Mouse (Mus musculus) lung, postnatal 0 days (tissue): ENCODE data around the gene Tmco1. TPM values are rescaled to one million over a fixed set of nuclear protein-coding genes. Genes with fewer than 3 reads are reported as not detected.

ENCODE experiments used
- ATAC-seq: fragments of 200-750 bp; cut with Nextera tagmentation; 2 replicates; pipeline ENCODE4 v1.8.0; 2017; ENCODE audit warnings: moderate library complexity
- DNase-seq: peaks from one replicate; pipeline ENCODE4 v3.0.0-alpha.2; 2016; ENCODE audit warnings: low spot score
- H3K27ac ChIP-seq: fragments of 300-500 bp; sonication (generic); 2 replicates; pipeline ENCODE4 v1.5.1; 2014; ENCODE audit warnings: antibody characterized with exemption, mild to moderate bottlenecking, low read length, mixed read lengths
- H3K27me3 ChIP-seq: fragments of 300-500 bp; sonication (generic); replicated peaks from 2 replicates; pipeline ENCODE4 v1.6.1; 2014; ENCODE audit warnings: low read length, mixed read lengths; ENCODE audit not compliant: insufficient read depth
- H3K36me3 ChIP-seq: fragments of 300-500 bp; sonication (generic); 2 replicates; pipeline ENCODE4 v1.6.1; 2014; ENCODE audit warnings: low read length, mixed read lengths; ENCODE audit not compliant: insufficient read depth
- H3K4me1 ChIP-seq: fragments of 300-500 bp; sonication (generic); 2 replicates; pipeline ENCODE4 v1.6.1; 2014; ENCODE audit warnings: antibody characterized with exemption, low read depth, low read length, mixed read lengths; ENCODE audit not compliant: insufficient read depth
- H3K4me2 ChIP-seq: fragments of 300-500 bp; sonication (generic); replicated peaks from 2 replicates; pipeline ENCODE4 v1.6.1; 2014; ENCODE audit warnings: low read depth, mild to moderate bottlenecking, low read length, moderate library complexity, mixed read lengths
- H3K4me3 ChIP-seq: fragments of 300-500 bp; sonication (generic); 2 replicates; pipeline ENCODE4 v1.5.1; 2014; ENCODE audit warnings: low read depth, low read length
- H3K9ac ChIP-seq: fragments of 300-500 bp; sonication (generic); replicated peaks from 2 replicates; pipeline ENCODE4 v1.6.1; 2014; ENCODE audit warnings: low read depth, mild to moderate bottlenecking
- H3K9me3 ChIP-seq: fragments of 300-500 bp; sonication (generic); 2 replicates; pipeline ENCODE4 v1.6.1; 2016; ENCODE audit warnings: low read length, mixed read lengths
- CTCF ChIP-seq: IDR thresholded peaks from 2 replicates; pipeline ENCODE4 v1.5.1; 2016; ENCODE audit warnings: antibody characterized with exemption, mild to moderate bottlenecking
- EP300 ChIP-seq: IDR thresholded peaks from 2 replicates; pipeline ENCODE4 v1.6.1; 2016; ENCODE audit warnings: antibody characterized with exemption, mild to moderate bottlenecking, control low read depth
- WGBS: fragments of 180-500 bp; shearing (Covaris S2); extraction: QIAGEN DNeasy Blood & Tissue Kit; methylation state at CpG from one replicate; pipeline ENCODE4 v1.1.7; 2014; 5-methylcytosine and 5-hydroxymethylcytosine counted together
- polyA plus RNA-seq: library from polyadenylated mRNA; unstranded; fragments of >200 nt; fragmentation: Nextera tagmentation; extraction: Ambion mirVana; gene quantifications from 2 replicates; pipeline ENCODE4 v1.2.1, GENCODE M21; 2015

Gene Tmco1
- polyA plus RNA-seq, 1 experiment from 2014 or later: 94.7 TPM

DNA sequence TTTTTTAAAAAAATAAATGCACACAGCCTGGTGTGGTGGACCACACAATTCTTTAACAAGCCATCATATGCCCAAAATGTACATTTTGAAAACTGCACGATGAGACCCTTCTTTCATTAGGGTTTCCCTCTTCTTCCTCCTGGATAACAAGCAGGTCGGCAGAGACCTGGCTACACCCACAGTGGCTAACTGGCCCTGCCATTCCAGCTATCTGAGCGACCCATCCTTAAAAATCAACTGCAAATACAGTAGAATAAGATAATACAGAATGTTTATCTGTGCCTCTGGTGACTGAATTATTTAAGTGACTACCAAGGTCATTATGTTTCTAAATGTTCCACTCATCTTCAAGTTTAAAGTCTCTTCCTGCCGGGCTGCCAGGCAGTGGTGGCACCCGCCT lies 25.4 kb upstream of the Tmco1 start:
- H3K4me2 ChIP-seq: no peak overlapping the region; the same call in 1 of the 2 replicates
- WGBS: 40% methylated on average over 5 of the region's 5 CpGs
- no peaks in the 10 kb centered on the region for H3K4me1 ChIP-seq
- ATAC-seq (no peak), DNase-seq (no peak)
- no peaks in the 10 kb centered on the region for H3K9me3 ChIP-seq
- no peaks in the 10 kb centered on the region for H3K27me3 ChIP-seq
- H3K9ac ChIP-seq: no peak overlapping the region
- no peak overlapping the region for H3K4me3 ChIP-seq
- no peaks in the 10 kb centered on the region for H3K36me3 ChIP-seq
- TF ChIP-seq CTCF (no peak), EP300 (no peak)
- H3K27ac ChIP-seq: no peak overlapping the region

DNA sequence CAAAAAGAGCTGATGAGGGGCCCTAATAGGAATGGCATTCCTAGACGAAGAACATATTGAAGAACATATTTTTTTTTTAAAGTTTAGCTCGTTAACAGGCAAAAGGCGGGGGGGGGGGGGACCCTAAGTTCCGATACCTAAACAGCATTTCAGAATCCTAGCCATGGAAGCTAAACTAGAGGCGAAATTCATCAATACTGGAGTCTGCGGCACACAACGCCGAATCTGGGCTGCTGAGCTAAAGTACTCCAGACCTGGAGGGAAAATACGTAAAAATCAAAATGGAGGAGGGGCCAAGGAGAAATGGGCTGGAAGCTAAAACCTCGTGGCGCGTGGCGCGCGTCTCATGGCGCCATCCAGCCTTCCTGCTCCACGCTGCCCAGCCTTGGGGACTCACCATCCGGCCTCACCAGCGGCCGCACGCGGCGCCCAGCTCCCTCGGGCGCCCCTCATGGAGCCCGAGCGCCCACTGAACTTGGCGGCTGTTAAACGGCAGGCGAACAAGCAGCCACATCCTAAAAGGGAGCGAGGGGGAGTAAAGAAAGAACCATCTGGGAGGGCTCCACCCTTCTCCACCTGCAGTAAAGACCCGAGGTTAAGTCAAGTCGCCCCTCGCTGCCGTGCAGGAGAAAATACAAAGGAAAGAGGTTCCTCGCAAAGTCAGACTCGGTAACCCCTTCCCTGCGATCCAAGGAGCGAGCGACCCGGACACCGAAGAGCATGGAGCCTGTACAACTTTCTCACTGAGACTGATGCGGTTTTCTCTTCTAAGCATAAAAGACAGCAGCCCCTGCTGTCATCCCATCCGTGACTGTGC lies 24.5 kb upstream of the Tmco1 start:
- peak overlapping the region; percentile 89 for H3K27ac ChIP-seq
- peak overlapping the region; percentile 50 for H3K9ac ChIP-seq
- no peaks in the 10 kb centered on the region for H3K36me3 ChIP-seq
- no peaks in the 10 kb centered on the region for H3K4me1 ChIP-seq
- peak; percentile 12 for ATAC-seq
- H3K4me2 ChIP-seq: peak overlapping the region; percentile 97
- under 1% methylated on average over 43 of the region's 44 CpGs for WGBS
- peak; percentile 48 for TF ChIP-seq CTCF
- no peak for TF ChIP-seq EP300
- peak overlapping the region; percentile 77 for H3K4me3 ChIP-seq
- DNase-seq: peak; percentile 71
- no peaks in the 10 kb centered on the region for H3K9me3 ChIP-seq
- no peaks in the 10 kb centered on the region for H3K27me3 ChIP-seq

DNA sequence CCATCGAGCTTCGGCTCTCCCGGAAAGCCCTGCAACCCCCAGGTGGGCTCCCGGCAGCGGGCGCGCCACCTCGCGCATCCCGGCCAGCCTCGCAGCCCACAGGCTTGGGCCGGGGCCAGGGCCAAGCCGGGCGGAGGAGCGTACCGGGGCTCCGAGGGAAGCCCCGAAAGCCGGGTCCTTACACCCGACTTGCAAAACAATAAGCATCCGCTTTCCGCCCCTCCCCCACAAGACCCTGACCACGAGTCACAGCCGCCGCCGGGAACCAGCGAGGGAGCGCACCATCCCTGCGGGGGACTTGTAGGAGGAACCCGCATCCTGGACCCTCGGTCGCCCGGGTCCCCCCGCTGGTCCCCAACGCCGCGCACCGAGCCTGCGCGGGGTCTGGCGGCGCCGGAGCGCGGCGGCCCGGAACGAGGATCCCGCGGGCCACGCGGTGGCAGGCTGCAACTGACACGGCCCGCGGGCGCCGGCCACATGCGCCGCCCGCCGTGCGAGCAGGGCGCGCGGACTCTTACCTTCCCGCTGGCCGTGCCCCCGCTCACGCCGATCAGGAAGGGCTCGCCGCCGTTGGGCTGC lies 23.8 kb upstream of the Tmco1 start:
- WGBS: 0% methylated on average over 38 of the region's 73 CpGs
- ATAC-seq: peak; percentile 23
- Histone ChIP-seq H3K4me2 (peak overlapping the region; percentile 97), H3K9ac (peak overlapping the region; percentile 50), H3K4me3 (peak overlapping the region; percentile 77), H3K27ac (peak overlapping the region; percentile 89), H3K36me3 (no peaks in the 10 kb centered on the region), H3K27me3 (no peaks in the 10 kb centered on the region), H3K9me3 (no peaks in the 10 kb centered on the region), H3K4me1 (no peaks in the 10 kb centered on the region)
- DNase-seq: peak; percentile 63
- TF ChIP-seq CTCF (no peak; the same call in none of the 2 replicates), EP300 (no peak)

DNA sequence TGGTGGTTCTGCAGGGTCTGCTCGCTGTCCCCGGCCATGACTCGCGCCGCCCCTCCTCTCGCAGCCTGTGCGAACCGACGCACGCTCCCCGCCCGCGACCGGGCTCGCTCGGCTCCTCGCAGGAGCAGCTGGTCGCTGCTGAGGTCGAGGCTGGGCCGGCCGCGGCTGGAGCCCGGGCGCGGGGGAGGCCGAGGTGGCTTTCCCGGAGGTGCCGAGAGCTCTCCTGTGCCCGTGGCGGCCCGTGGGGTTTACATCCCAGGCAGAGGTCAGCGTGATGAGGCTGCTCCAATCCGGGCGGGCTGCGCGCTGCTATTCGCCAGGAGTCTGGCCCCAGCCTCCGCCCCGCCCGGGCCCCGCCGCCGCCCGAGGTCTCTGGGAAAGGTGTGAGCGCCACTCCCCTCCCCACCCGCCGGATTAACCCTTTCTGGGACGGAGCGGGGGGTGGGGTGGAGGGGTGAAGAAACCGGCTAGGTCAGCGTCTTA lies 23.3 kb upstream of the Tmco1 start:
- peak overlapping the region; percentile 97 for H3K4me2 ChIP-seq
- H3K27me3 ChIP-seq: no peaks in the 10 kb centered on the region
- no peaks in the 10 kb centered on the region for H3K36me3 ChIP-seq
- H3K9me3 ChIP-seq: no peaks in the 10 kb centered on the region
- H3K4me3 ChIP-seq: peak overlapping the region; percentile 77
- TF ChIP-seq EP300: no peak
- TF ChIP-seq CTCF: no peak
- H3K27ac ChIP-seq: peak overlapping the region; percentile 89
- no peaks in the 10 kb centered on the region for H3K4me1 ChIP-seq
- peak; percentile 93 for ATAC-seq
- DNase-seq: peak; percentile 93
- peak overlapping the region; percentile 50 for H3K9ac ChIP-seq
- WGBS: 0% methylated on average over 40 of the region's 51 CpGs

DNA sequence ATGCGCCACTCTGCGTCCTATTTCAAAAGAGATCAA lies 23.0 kb upstream of the Tmco1 start, which contains the start of gene Uck2:
Gene Uck2 (minus strand): TSS at position 1 of the 36 bp plus-strand sequence.
- TF ChIP-seq EP300: no peak
- no peak; the same call in 1 of the 2 replicates for TF ChIP-seq CTCF
- Histone ChIP-seq H3K36me3 (no peaks in the 10 kb centered on the region), H3K4me2 (peak within 1 kb of the TSS; percentile 97), H3K4me3 (peak within 1 kb of the TSS; percentile 77), H3K4me1 (no peaks in the 10 kb centered on the region), H3K27me3 (no peaks in the 10 kb centered on the region), H3K9me3 (no peaks in the 10 kb centered on the region), H3K27ac (peak within 1 kb of the TSS; percentile 89), H3K9ac (peak within 1 kb of the TSS; percentile 50)
- ATAC-seq: no peak
- WGBS: 0% methylated on average over 2 of the region's 2 CpGs
- no peak for DNase-seq

DNA sequence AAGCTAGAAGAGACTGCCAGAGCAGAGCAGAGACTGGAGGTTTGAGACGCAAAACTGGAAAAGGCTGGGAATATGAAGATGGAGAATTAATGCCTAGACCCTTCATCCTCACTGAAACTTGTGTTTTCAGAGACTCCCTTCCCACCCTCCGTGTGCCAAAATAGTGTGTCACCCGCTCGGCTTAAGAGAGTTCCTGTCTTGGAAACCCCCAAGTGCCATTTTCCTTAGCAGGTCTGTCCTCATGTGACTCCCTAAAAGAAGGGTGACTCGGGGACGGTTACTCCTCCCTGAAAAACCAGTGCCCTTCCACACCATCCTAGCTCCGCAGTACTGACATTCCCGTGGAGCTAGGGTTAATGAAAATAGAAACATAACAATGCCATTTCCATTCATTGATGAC lies 22.8 kb upstream of the Tmco1 start:
- H3K4me2 ChIP-seq: peak overlapping the region; percentile 97
- H3K36me3 ChIP-seq: no peaks in the 10 kb centered on the region
- 4% methylated on average over 8 of the region's 8 CpGs for WGBS
- H3K9ac ChIP-seq: peak overlapping the region; percentile 50
- H3K27me3 ChIP-seq: no peaks in the 10 kb centered on the region
- no peak for DNase-seq
- TF ChIP-seq EP300 (no peak), CTCF (no peak)
- no peaks in the 10 kb centered on the region for H3K9me3 ChIP-seq
- peak overlapping the region; percentile 89 for H3K27ac ChIP-seq
- no peak for ATAC-seq
- H3K4me3 ChIP-seq: peak overlapping the region; percentile 77
- no peaks in the 10 kb centered on the region for H3K4me1 ChIP-seq
